Mouse (Mus musculus): ENCODE results near the gene Kremen1. TPM values are rescaled to one million over a fixed set of nuclear protein-coding genes. Genes with fewer than 3 reads are reported as not detected.

Kremen1 gene
- polyA plus RNA-seq, 1 experiment from 2014 or later, result 7.7 TPM

DNA sequence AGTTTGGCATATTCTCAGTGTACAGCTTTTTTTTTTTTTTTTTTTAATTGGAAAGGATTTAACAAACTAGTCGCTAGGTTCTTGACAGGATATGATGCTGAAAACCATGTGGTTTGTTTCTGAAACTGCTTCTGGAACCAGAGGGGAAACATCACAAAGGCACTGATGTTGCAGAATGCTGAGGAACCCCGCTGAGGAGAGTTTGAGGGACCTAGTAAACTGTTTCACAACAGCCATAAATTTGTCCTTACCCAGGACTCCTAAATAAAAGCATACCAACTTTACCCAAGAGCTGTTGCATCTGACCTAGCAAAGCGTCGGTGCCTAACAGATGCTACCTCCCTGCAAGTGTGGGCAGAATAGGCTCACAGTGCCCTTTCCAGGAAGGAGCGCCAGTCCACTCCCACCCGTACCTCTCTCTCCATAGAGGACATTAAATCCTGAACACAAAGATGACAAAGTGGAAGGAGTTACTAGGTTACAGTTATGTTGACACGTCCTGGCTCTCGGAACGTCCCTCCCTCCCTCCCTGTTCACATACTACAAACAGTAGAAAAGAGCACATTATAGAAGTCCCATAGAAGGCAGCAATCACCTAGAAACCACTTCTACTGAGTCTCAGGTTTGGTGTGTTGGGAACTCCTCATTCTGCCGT, 1.3 kb downstream of the Kremen1 start:
- H3K9me3 ChIP-seq, result no peaks in the 10 kb centered on the region
- peak overlapping the region; percentile 85; the same call in 1 of the 2 replicates for H3K9ac ChIP-seq
- ATAC-seq (ENCODE audit: low read depth), result no peak
- no peaks in the 10 kb centered on the region for H3K36me3 ChIP-seq
- peaks cover 38% of the 10 kb centered on the region for H3K4me1 ChIP-seq (replicated peaks)
- no peaks in the 10 kb centered on the region for H3K27me3 ChIP-seq
- H3K27ac ChIP-seq (replicated peaks), result no peak overlapping the region
- WGBS, result 32% methylated on average over 10 of the region's 10 CpGs
- peak overlapping the region; percentile 86 for H3K4me2 ChIP-seq
- H3K4me3 ChIP-seq, result peak overlapping the region; percentile 78

DNA sequence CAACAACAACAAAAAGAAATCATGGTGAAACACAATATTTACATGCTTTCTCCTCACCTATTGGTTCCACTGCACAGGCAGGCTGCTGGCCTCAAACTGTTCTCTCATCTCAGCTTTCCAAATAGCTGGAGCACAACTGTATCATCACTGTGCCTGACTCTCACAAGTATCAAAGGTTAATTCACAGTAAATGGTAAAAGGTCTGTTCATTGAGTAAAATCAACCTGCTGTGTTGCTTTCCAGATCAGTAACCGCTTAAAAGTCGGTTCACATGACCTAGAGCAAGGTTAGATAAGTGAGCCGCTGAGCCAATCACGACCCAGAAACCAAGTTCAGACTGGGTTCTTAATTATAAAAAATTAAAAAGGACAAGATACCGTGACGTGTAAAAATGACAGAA, 3.3 kb downstream of the Kremen1 start:
- WGBS, result 97% methylated on average over 6 of the region's 6 CpGs
- no peak overlapping the region for H3K27ac ChIP-seq (replicated peaks)
- H3K4me1 ChIP-seq (replicated peaks), result peaks cover 58% of the 10 kb centered on the region
- no peak for ATAC-seq (ENCODE audit: low read depth)
- H3K36me3 ChIP-seq, result no peaks in the 10 kb centered on the region
- no peaks in the 10 kb centered on the region for H3K27me3 ChIP-seq
- H3K9ac ChIP-seq, result no peak overlapping the region
- no peak overlapping the region for H3K4me2 ChIP-seq
- no peaks in the 10 kb centered on the region for H3K9me3 ChIP-seq
- H3K4me3 ChIP-seq, result no peak overlapping the region

DNA sequence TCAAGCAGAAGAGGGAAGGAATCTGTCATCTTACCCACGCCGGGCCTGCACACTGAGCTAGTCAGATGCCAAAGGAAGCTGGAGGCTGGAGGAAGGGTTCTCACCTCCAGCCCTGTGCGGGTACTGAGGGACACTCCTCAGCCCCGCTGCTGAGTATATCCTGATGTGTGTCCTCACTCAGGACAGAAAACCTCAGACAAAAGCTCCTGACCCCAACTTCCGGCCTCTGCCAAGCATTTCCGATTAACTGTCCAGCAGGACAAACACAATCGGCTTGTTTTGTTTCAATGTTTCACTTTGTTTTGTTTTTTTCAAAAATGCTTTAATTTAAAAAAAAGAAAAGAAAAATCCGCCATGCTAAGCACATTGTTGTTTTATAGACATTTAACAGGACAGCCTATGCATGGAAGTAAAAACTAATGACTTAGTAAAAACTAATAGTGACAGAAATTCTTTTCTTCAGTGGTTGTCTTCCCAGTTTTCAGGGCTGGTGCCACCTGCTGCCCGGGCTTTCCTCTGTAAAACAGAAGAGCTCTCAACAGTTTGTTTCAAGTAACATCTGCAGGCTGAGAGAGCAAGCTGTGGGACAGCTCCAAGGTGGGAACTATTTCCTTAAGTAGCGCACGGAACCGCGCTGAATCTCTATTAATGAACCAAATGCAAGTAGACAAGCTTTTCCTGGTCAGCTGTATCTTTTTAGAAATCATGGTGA, 4.1 kb downstream of the Kremen1 start:
- no peak overlapping the region for H3K4me2 ChIP-seq
- no peak overlapping the region for H3K9ac ChIP-seq
- no peak for ATAC-seq (ENCODE audit: low read depth)
- peaks cover 63% of the 10 kb centered on the region for H3K4me1 ChIP-seq (replicated peaks)
- 80% methylated on average over 13 of the region's 13 CpGs for WGBS
- no peaks in the 10 kb centered on the region for H3K27me3 ChIP-seq
- H3K27ac ChIP-seq (replicated peaks), result peak overlapping the region; percentile 81; the same call in 1 of the 2 replicates
- no peaks in the 10 kb centered on the region for H3K9me3 ChIP-seq
- H3K36me3 ChIP-seq, result no peaks in the 10 kb centered on the region
- no peak overlapping the region for H3K4me3 ChIP-seq

DNA sequence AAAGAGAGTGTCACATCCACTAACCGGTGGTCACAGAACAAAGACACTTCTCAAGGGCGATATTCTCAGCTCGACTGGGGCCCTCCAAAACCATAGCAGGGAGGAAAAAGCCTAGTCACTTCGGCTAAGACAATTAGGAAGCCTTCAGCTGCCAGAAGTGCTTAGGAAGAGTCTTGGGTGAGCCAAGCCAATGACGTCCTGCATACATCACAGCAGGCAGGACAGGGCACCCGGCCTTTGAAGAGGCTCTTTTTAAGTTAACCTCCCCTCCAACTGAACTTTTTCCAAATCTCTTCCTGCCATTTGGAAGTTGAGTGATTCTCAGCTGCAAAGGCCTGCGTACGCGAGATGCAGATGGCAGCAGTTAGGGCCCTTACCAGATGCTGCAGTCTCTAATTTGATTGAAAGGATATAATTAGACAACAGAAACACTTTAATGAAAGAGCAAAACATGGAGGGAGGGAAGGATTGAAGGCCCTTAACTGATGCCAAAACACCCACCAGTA, 5.8 kb downstream of the Kremen1 start:
- Histone ChIP-seq H3K9me3 (no peaks in the 10 kb centered on the region), H3K36me3 (no peaks in the 10 kb centered on the region), H3K4me1 (replicated peaks) (peaks cover 62% of the 10 kb centered on the region), H3K4me3 (no peak overlapping the region), H3K27me3 (no peaks in the 10 kb centered on the region), H3K9ac (no peak overlapping the region), H3K27ac (replicated peaks) (peak overlapping the region; percentile 81), H3K4me2 (no peak overlapping the region)
- WGBS, result 19% methylated on average over 9 of the region's 9 CpGs
- ATAC-seq (ENCODE audit: low read depth), result peak; percentile 24; the same call in 1 of the 2 replicates

DNA sequence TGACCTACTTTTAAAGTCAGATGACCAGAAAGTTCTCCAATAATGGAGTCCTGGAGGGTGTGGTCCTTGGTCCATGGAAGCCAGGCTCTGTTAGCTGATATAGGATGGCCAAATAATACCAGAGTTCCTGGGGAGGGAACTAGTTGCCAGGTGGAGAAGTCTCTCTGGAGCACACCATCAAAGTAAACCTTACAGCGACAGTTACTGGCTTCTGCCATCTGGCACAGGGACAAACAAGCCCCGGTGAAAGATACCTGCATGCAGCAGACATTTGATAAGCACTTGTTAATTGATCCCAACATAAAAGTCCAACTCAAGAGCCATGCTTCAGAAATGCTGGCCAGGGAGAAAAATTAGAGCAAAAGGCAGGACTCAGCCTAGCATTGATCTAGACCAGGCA, 7.3 kb downstream of the Kremen1 start:
- Histone ChIP-seq H3K36me3 (no peaks in the 10 kb centered on the region), H3K27ac (replicated peaks) (no peak overlapping the region)
- no peak for ATAC-seq (ENCODE audit: low read depth)

DNA sequence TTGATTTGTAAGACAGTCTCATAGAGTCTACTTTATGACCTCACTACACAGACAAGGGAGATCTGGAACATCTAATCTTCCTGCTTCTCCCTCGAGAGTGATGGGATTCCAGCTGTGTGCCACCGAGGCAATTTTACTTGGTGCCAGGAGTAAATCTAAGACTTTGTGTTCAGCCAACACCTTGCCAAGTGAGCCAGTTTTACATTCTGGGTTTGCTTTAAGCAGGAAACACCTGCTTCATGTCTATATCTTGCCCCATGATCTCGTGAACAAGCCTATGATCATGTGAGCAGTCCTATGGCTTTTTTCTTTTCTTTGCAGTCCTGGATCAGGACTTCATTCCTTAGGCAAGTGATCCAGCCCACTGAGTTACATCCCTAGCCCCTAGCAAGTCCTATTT, 7.8 kb downstream of the Kremen1 start:
- peaks cover 58% of the 10 kb centered on the region for H3K4me1 ChIP-seq (replicated peaks)
- no peak overlapping the region for H3K4me2 ChIP-seq
- no peak overlapping the region for H3K9ac ChIP-seq
- H3K4me3 ChIP-seq, result no peak overlapping the region
- ATAC-seq (ENCODE audit: low read depth), result no peak
- H3K9me3 ChIP-seq, result no peaks in the 10 kb centered on the region
- no peaks in the 10 kb centered on the region for H3K27me3 ChIP-seq
- no peak overlapping the region for H3K27ac ChIP-seq (replicated peaks)
- WGBS, result 52% methylated on average over 3 of the region's 3 CpGs
- H3K36me3 ChIP-seq, result no peaks in the 10 kb centered on the region

More for the DNA sequence above, 7.3 kb downstream of the Kremen1 start:
- Histone ChIP-seq H3K4me2 (no peak overlapping the region), H3K9ac (no peak overlapping the region), H3K4me1 (replicated peaks) (peaks cover 55% of the 10 kb centered on the region), H3K27me3 (no peaks in the 10 kb centered on the region), H3K9me3 (no peaks in the 10 kb centered on the region), H3K4me3 (no peak overlapping the region)
- WGBS, result 75% methylated on average over 2 of the region's 2 CpGs

DNA sequence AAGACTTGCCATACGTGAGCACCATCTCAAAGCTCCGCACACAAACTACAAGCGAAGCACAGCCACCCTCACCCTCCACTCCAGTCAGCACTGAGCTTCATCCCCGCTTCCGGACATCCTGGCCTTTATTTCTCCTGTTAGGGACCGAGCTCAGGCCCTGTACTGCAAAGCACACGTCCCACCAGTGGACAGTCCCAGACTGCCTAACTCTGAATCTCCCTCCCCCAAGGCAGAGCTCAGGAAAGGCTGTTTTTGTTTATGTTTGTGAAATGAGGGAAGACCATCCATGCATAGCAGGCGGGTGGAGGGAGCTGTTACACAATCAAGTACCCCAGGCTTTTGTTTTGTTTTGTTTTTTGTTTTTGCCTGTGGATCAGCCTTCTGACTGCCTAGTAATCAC, 8.6 kb downstream of the Kremen1 start:
- Histone ChIP-seq H3K27ac (replicated peaks) (no peak overlapping the region), H3K4me1 (replicated peaks) (peaks cover 61% of the 10 kb centered on the region), H3K4me2 (no peak overlapping the region), H3K27me3 (no peaks in the 10 kb centered on the region), H3K9ac (no peak overlapping the region), H3K9me3 (no peaks in the 10 kb centered on the region), H3K36me3 (no peaks in the 10 kb centered on the region), H3K4me3 (no peak overlapping the region)
- WGBS, result 83% methylated on average over 8 of the region's 8 CpGs
- ATAC-seq (ENCODE audit: low read depth), result no peak

DNA sequence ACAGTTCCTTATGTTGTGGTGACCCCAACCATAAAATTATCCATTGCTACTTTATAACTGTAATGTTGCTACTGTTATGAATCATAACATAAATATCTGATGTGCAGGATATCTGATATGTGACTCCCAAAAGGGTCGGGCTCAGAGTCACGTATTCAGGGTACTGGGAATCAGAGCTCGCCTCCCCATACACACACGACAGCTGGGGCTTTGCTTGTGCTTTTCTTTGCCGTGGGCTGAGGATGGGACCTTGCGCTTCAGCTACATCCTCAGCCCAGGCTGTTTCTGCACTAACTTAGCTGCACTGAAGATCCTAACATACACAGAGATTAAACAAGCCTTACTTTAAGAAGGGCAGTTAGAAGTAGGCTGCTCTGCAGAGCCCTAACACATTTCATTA, 10.2 kb downstream of the Kremen1 start:
- no peak overlapping the region for H3K9ac ChIP-seq
- WGBS, result 61% methylated on average over 6 of the region's 6 CpGs
- peaks cover 49% of the 10 kb centered on the region for H3K4me1 ChIP-seq (replicated peaks)
- no peak overlapping the region for H3K27ac ChIP-seq (replicated peaks)
- no peak for ATAC-seq (ENCODE audit: low read depth)
- H3K4me3 ChIP-seq, result no peak overlapping the region
- H3K4me2 ChIP-seq, result no peak overlapping the region
- H3K27me3 ChIP-seq, result no peaks in the 10 kb centered on the region
- no peaks in the 10 kb centered on the region for H3K36me3 ChIP-seq
- no peaks in the 10 kb centered on the region for H3K9me3 ChIP-seq

DNA sequence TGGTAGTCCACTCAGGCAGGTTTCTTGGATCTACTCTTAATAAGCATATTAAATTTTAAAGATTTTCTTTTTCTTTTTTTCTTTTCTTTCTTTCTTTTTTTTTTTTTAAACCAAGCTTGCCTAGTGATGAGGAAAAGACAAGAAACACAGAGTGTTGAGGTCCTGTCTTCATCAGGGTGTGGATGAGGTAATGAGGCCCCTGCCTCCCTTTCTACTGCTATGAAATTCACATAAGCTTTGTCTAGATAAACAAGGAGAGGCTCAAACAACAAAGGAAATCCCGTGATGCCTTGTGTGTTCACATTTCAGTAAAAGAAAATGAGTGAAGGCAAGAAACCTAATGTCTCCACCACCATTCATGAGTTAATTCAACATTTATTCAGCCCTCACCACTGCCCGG, 13.2 kb downstream of the Kremen1 start:
- Histone ChIP-seq H3K27me3 (no peaks in the 10 kb centered on the region), H3K36me3 (peaks cover 2% of the 10 kb centered on the region; the same call in 1 of the 2 replicates), H3K4me3 (no peak overlapping the region), H3K27ac (replicated peaks) (no peak overlapping the region), H3K4me2 (no peak overlapping the region), H3K9ac (no peak overlapping the region), H3K9me3 (no peaks in the 10 kb centered on the region), H3K4me1 (replicated peaks) (peaks cover 32% of the 10 kb centered on the region)
- 16% methylated on average over 2 of the region's 2 CpGs for WGBS
- ATAC-seq (ENCODE audit: low read depth), result no peak

DNA sequence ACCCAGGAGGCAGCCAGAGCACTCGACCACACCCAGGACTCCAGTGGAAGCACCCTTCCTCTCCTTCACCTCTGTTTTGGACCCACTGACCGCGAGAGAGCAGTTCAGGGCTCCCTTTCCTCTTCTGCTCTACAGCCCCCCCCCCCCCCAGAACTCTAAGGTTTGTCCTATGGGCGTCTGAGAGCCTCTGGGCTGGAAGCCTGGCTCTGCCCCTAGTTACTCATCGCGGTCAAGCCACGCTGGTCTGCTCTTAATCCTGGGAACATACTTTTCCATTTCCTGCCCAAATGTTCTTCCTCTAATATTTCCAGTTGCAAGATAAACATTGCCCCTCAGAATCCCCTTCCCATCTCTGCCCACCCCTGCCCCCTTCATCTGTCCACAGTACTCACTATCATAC, 15.9 kb downstream of the Kremen1 start:
- H3K27ac ChIP-seq (replicated peaks), result no peak overlapping the region
- peaks cover 9% of the 10 kb centered on the region for H3K36me3 ChIP-seq
- no peak overlapping the region for H3K9ac ChIP-seq
- H3K4me1 ChIP-seq (replicated peaks), result peaks cover 20% of the 10 kb centered on the region
- H3K9me3 ChIP-seq, result no peaks in the 10 kb centered on the region
- no peak overlapping the region for H3K4me3 ChIP-seq
- no peaks in the 10 kb centered on the region for H3K27me3 ChIP-seq
- ATAC-seq (ENCODE audit: low read depth), result no peak
- no peak overlapping the region for H3K4me2 ChIP-seq
- 82% methylated on average over 7 of the region's 7 CpGs for WGBS

DNA sequence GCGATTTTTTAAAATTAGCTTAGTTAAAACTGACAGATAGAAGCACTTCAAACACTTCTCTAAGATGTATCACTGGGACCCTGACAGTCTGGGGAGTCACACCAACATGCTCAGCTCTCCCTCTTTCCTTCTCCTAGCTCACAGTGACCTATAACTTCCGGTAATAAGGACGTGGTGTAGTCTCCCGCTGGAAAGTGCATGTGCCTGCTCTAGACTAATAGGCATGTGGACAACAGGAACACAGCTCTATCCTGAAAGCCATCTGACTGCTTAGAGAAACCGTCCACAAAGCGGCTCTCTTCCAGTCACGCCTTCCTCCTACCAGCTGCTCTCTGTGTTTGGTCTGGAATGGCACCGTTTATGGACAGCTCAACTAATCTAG, 16.6 kb downstream of the Kremen1 start:
- Histone ChIP-seq H3K4me2 (no peak overlapping the region), H3K36me3 (peaks cover 9% of the 10 kb centered on the region), H3K4me1 (replicated peaks) (peaks cover 27% of the 10 kb centered on the region), H3K27me3 (no peaks in the 10 kb centered on the region), H3K27ac (replicated peaks) (0 out of 2 replicates have a peak overlapping the region, but pooled peaks have one; percentile 13), H3K9me3 (no peaks in the 10 kb centered on the region), H3K4me3 (no peak overlapping the region), H3K9ac (no peak overlapping the region)
- WGBS, result 70% methylated on average over 8 of the region's 8 CpGs
- no peak for ATAC-seq (ENCODE audit: low read depth)

DNA sequence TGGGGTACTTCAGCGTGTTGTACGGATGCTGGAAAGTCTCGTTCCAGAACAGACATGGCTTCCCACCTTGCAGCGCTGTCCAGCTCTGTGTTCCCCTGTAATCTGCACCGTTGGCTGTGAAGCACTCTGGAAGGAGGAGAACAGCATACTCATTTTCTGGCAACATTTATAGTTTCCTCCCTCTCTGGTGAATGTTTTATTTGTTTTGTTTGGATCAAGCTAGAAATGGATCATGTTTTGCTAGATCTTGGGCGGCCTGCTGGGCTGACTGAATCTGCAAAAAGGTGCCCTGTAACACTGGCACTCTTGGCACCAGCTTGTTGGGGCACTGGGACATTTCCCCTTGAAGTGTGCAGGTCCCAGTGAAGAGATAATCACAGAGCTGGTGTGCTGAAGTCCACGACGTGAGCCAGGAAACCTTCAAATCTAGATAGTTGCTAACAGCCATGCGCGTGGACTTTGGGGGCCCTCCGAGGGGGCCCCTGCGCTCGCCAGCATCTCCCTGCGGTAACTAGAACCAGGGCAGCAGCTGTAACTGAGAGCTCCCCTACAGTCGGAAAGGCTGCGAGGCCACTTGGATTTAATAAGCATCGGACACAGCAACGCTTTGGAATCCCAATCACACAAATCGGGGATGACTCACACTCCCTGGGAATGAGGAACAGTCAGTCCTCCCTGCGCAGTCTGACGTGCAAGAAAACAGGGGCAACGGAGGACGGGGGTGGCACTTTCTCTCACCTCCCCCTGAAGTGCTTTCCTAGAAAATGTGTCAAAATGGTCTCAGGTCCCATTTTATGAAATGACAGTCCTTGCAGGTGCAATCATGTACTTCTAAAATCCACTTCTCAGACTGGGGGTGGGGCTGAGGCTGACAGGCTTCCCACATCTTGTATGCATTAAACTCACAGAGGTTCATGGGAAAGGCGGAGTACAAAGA, 17.3 kb downstream of the Kremen1 start:
- no peak overlapping the region for H3K4me3 ChIP-seq
- 79% methylated on average over 24 of the region's 24 CpGs for WGBS
- no peaks in the 10 kb centered on the region for H3K9me3 ChIP-seq
- peaks cover 34% of the 10 kb centered on the region for H3K4me1 ChIP-seq (replicated peaks)
- H3K4me2 ChIP-seq, result no peak overlapping the region
- H3K27me3 ChIP-seq, result no peaks in the 10 kb centered on the region
- no peak for ATAC-seq (ENCODE audit: low read depth)
- no peak overlapping the region for H3K27ac ChIP-seq (replicated peaks)
- peaks cover 9% of the 10 kb centered on the region for H3K36me3 ChIP-seq
- H3K9ac ChIP-seq, result no peak overlapping the region

Data from neural tube, embryonic 13.5 days (tissue).